Mouse (Mus musculus) kidney, embryonic 15.5 days (tissue): ENCODE measurements around the gene Ubxn4. TPM values are rescaled to one million over a fixed set of nuclear protein-coding genes. Genes with fewer than 3 reads are reported as not detected.
A peak's percentile ranks its signal among the peaks of the same experiment; 100 is the strongest.

Experiments
- ATAC-seq: fragments of 200-750 bp; cut with Nextera tagmentation; replicated peaks from 2 replicates; pipeline ENCODE4 v1.8.0; 2017; ENCODE audit warnings: moderate TSS enrichment; ENCODE audit not compliant: low FRiP score
- H3K27ac ChIP-seq: fragments of 300-500 bp; sonication (generic); 2 replicates; pipeline ENCODE4 v1.5.1; 2015; ENCODE audit warnings: mild to moderate bottlenecking, inconsistent platforms
- H3K27me3 ChIP-seq: fragments of 300-500 bp; sonication (generic); 2 replicates; pipeline ENCODE4 v1.6.1; 2015; ENCODE audit warnings: inconsistent platforms
- H3K36me3 ChIP-seq: fragments of 300-500 bp; sonication (generic); 2 replicates; pipeline ENCODE4 v1.6.1; 2015; ENCODE audit warnings: inconsistent platforms
- H3K4me1 ChIP-seq: fragments of 300-500 bp; sonication (generic); 2 replicates; pipeline ENCODE4 v1.6.1; 2015; ENCODE audit warnings: inconsistent platforms
- H3K4me2 ChIP-seq: fragments of 300-500 bp; sonication (generic); 2 replicates; pipeline ENCODE4 v1.6.1; 2015; ENCODE audit warnings: moderate library complexity, mild to moderate bottlenecking, inconsistent platforms
- H3K4me3 ChIP-seq: fragments of 300-500 bp; sonication (generic); replicated peaks from 2 replicates; pipeline ENCODE4 v1.5.1; 2015; ENCODE audit warnings: mild to moderate bottlenecking, inconsistent platforms
- H3K9ac ChIP-seq: fragments of 300-500 bp; sonication (generic); 2 replicates; pipeline ENCODE4 v1.6.1; 2015; ENCODE audit warnings: mild to moderate bottlenecking, inconsistent platforms
- H3K9me3 ChIP-seq: fragments of 300-500 bp; sonication (generic); replicated peaks from 2 replicates; pipeline ENCODE4 v1.6.1; 2016; ENCODE audit warnings: inconsistent platforms
- WGBS: fragments of 180-500 bp; shearing (Covaris S2); methylation state at CpG from one replicate; pipeline ENCODE4 v1.1.7; 2015; ENCODE audit warnings: mixed read lengths; 5-methylcytosine and 5-hydroxymethylcytosine counted together
- microRNA counts: library from miRNA; unstranded; fragments of <30 nt; microRNA quantifications from one replicate; lab custom pipeline; 2016
- microRNA-seq: library from miRNA; unstranded; fragments of <30 nt; microRNA quantifications from one replicate; pipeline ENCODE4, GENCODE M21; 2016
- polyA plus RNA-seq: library from polyadenylated mRNA; unstranded; fragments of >200 nt; fragmentation: Nextera tagmentation; extraction: Ambion mirVana; gene quantifications from 2 replicates; pipeline ENCODE4 v1.2.1, GENCODE M21; 2015

Ubxn4 gene
- polyA plus RNA-seq, 1 experiment from 2014 or later = 66.7 TPM

DNA sequence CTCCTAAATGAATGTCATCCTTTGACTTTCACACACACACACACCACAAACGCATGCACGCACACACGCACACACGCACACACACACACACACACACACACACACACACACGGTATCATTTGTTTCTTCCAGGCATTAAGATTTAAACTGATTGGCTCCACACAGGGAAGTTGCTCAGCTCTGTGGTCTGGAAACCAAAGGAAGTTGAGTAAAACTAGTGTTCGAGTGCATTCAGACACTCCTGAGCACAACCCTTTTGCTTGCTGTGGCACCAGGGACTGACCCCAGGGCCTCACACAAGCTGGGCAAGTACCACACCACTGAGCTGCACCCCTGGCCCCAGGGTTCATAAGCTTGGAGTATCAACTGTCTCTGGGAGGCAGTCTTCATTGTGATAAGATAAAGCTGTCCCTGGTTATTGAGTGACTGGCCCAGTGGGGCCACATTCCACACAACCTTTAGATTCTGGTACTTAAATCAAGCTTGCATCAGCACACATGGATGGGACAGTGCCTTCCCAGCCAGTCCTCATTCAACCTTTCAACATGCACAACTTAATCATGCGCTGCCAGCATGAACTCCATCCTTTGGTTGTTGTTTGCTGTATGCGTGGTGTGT is 79.4 kb downstream of the Ubxn4 start:
- no peaks in the 10 kb centered on the region for H3K27me3 ChIP-seq

DNA sequence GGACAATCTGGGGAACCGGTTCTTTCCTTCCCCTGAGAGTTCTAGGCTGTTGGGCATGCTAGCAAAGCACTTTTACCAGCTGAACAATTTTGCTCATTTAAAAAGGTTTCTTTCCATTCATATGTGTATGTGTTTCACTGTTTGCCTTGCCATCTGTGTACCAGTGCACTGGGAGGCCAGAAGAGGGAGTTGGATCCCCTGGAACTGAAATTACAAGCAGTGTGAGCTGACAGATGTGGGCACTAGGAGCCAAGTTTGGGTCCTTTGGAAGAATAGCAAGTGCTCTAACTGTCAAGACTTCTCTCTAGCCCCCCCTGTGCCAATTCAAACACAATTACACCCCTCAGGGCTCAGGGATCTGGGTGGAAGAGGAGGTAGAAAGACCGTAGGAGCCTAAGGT is 81.0 kb downstream of the Ubxn4 start:
- no peaks in the 10 kb centered on the region for H3K27me3 ChIP-seq
- no peak overlapping the region for H3K9ac ChIP-seq
- no peaks in the 10 kb centered on the region for H3K4me1 ChIP-seq
- 85% methylated on average over 2 of the region's 2 CpGs for WGBS
- no peak overlapping the region for H3K27ac ChIP-seq
- H3K9me3 ChIP-seq = no peaks in the 10 kb centered on the region
- H3K36me3 ChIP-seq = peaks cover 36% of the 10 kb centered on the region
- no peak for ATAC-seq
- no peak overlapping the region for H3K4me2 ChIP-seq
- H3K4me3 ChIP-seq = no peak overlapping the region

More for the DNA sequence above, 79.4 kb downstream of the Ubxn4 start:
- H3K27ac ChIP-seq = no peak overlapping the region
- H3K4me3 ChIP-seq = no peak overlapping the region
- peaks cover 20% of the 10 kb centered on the region for H3K36me3 ChIP-seq
- WGBS = 83% methylated on average over 8 of the region's 8 CpGs
- no peak overlapping the region for H3K4me2 ChIP-seq
- no peak overlapping the region for H3K9ac ChIP-seq
- no peaks in the 10 kb centered on the region for H3K4me1 ChIP-seq
- ATAC-seq = no peak
- no peaks in the 10 kb centered on the region for H3K9me3 ChIP-seq

DNA sequence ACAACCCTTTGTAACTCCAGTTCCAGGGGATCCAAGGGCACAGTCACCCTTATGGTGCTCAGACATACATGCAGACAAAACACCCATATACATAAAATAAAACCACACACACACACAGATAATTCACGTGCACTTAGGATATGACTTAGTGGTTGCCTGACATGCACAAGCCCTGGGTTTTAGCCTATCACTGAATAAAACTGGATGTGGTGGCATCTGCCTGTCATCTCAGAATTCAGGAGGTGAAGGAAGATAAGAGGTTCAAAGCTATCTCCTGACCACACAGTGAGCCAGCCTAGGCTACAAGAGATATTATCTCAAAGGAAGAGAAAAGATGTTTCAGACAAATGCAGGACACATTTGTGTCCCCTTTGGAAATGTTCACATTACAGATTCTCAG is 83.4 kb downstream of the Ubxn4 start:
- no peaks in the 10 kb centered on the region for H3K4me1 ChIP-seq
- no peaks in the 10 kb centered on the region for H3K27me3 ChIP-seq
- H3K9ac ChIP-seq = no peak overlapping the region
- no peaks in the 10 kb centered on the region for H3K9me3 ChIP-seq
- H3K4me2 ChIP-seq = no peak overlapping the region
- H3K4me3 ChIP-seq = no peak overlapping the region
- 82% methylated on average over 1 of the region's 1 CpGs for WGBS
- no peak for ATAC-seq
- H3K27ac ChIP-seq = no peak overlapping the region
- H3K36me3 ChIP-seq = peaks cover 60% of the 10 kb centered on the region

DNA sequence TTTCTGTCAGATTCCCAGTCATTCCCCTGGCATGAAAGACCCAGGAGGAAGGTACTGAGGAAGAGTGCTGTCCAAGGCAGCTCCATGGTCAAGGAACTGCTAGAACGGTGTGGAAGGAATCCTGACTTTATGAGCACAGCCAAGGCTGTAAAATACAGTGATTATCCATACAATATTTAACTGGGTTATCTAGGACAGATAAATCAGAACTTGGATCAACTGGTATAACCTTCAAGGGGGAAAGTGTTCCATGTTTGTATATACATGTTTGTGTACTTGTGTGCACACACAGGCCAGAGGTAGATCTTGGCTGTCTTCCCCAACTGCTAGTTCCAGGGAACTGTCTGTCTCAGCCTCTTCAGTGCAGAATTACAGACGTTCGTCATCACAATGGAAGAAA is 84.5 kb downstream of the Ubxn4 start, which contains the start of gene Lct:
Lct (minus strand) TSS at position 101 of the 400 bp plus-strand sequence.
- Histone ChIP-seq H3K4me3 (no peak within 1 kb of the TSS), H3K4me1 (no peaks in the 10 kb centered on the region), H3K36me3 (peaks cover 70% of the 10 kb centered on the region), H3K9ac (no peak within 1 kb of the TSS), H3K4me2 (no peak within 1 kb of the TSS), H3K27me3 (no peaks in the 10 kb centered on the region), H3K27ac (no peak within 1 kb of the TSS), H3K9me3 (no peaks in the 10 kb centered on the region)
- no peak for ATAC-seq
- 85% methylated on average over 3 of the region's 3 CpGs for WGBS

MicroRNAs within 50 kb of the gene (microRNA counts, 519-probe panel; counts per million panel counts)
- 2,613 counts per million, percentile 56 among the panel's probes with 10 or more counts for microRNA mmu-miR-128 (lab: Ali Mortazavi, UCI)

Small RNAs within 50 kb of the gene (microRNA-seq; reads per million reads assigned to microRNA genes)
- gene Mir128-1 = 71.4 reads per million, percentile 53 among the genes with 10 or more reads in this experiment

Other genes starting within 250 kb of the Ubxn4 start
- gene Zranb3, start 140.9 kb upstream of the Ubxn4 start, polyA plus RNA-seq = 10.4 and 11.4 TPM in 2 replicates
- 63.3 and 65.7 TPM in 2 replicates for gene R3hdm1, start 140.7 kb upstream of the Ubxn4 start, polyA plus RNA-seq
- gene Lct, start 84.4 kb downstream of the Ubxn4 start, polyA plus RNA-seq = 0.10 TPM in 2 replicates
- gene Mcm6, start 115.7 kb downstream of the Ubxn4 start, polyA plus RNA-seq = 253 and 265 TPM in 2 replicates
- gene Dars, start 173.4 kb downstream of the Ubxn4 start, polyA plus RNA-seq = 169 and 178 TPM in 2 replicates